Comparison of ENCODE assay signal across 7 mouse cellular contexts in genomic region chr7:35386525-35386952, GRCm38 (mm10). TPM values are rescaled to one million over a fixed set of nuclear protein-coding genes. Genes with fewer than 3 reads are reported as not detected.
DNase-seq lines count a peak whose midpoint lies in the region; ATAC-seq lines count a peak whose summit lies in the region.

No protein-coding gene starts in this region.

- no peak overlapping the region for H3K9ac ChIP-seq in heart, embryonic 11.5 days (ENCODE audit: low read depth, low read length)
- no peak overlapping the region for H3K9ac ChIP-seq in liver, embryonic 16.5 days (ENCODE audit: low read depth, low read length)

- H3K4me2 ChIP-seq in heart, embryonic 11.5 days, result no peak overlapping the region
- no peak overlapping the region for H3K4me2 ChIP-seq in liver, embryonic 16.5 days (ENCODE audit: low read depth, low read length)

- H3K36me3 ChIP-seq in heart, embryonic 11.5 days (ENCODE audit: control insufficient read depth, insufficient read depth, low read length), result no peaks in the 10 kb centered on the region
- peaks cover under 1% of the 10 kb centered on the region for H3K36me3 ChIP-seq in liver, embryonic 16.5 days (ENCODE audit: control insufficient read depth, insufficient read depth)

- H3K9me3 ChIP-seq in heart, embryonic 11.5 days (replicated peaks; ENCODE audit: control insufficient read depth, low read length), result no peaks in the 10 kb centered on the region
- no peaks in the 10 kb centered on the region for H3K9me3 ChIP-seq in liver, embryonic 16.5 days (replicated peaks; ENCODE audit: control insufficient read depth, low read length)

- H3K27me3 ChIP-seq in heart, embryonic 11.5 days (ENCODE audit: control insufficient read depth, insufficient read depth, low read length), result no peaks in the 10 kb centered on the region
- no peaks in the 10 kb centered on the region for H3K27me3 ChIP-seq in liver, embryonic 16.5 days (ENCODE audit: control insufficient read depth, insufficient read depth, low read depth, low read length)

- WGBS in heart, embryonic 11.5 days (ENCODE audit: insufficient replicate concordance), result 46% methylated on average over 6 of the region's 6 CpGs
- 46% methylated on average over 6 of the region's 6 CpGs for WGBS in liver, embryonic 16.5 days (ENCODE audit: insufficient replicate concordance)

- H3K4me3 ChIP-seq in heart, embryonic 11.5 days (ENCODE audit: low read depth, low read length), result no peak overlapping the region
- H3K4me3 ChIP-seq in liver, embryonic 16.5 days (ENCODE audit: low read depth, low read length), result no peak overlapping the region

- ATAC-seq in heart, embryonic 11.5 days (replicated peaks; ENCODE audit: insufficient number of reproducible peaks, low FRiP score, low TSS enrichment), result peak; percentile 53; the same call in 1 of the 2 replicates
- peak; percentile 63 for ATAC-seq in liver, embryonic 16.5 days (ENCODE audit: low read depth)

- H3K4me1 ChIP-seq in heart, embryonic 11.5 days (ENCODE audit: control insufficient read depth, insufficient read depth, low read length), result peaks cover 7% of the 10 kb centered on the region; the same call in 1 of the 2 replicates
- no peaks in the 10 kb centered on the region for H3K4me1 ChIP-seq in liver, embryonic 16.5 days (ENCODE audit: control insufficient read depth, low read depth, low read length)

- peak; percentile 32 for DNase-seq in urinary bladder, postnatal 14 days (ENCODE audit: low spot score)
- no peak for DNase-seq in urinary bladder, postnatal 4 days (ENCODE audit: low spot score in 2 of 2)
- DNase-seq in spleen, postnatal 36 days (ENCODE audit: low spot score in 2 of 2), result no peak
- no peak for DNase-seq in layer of hippocampus, adult 8-10 months (ENCODE audit: low spot score in 2 of 2)
- DNase-seq in ovary, postnatal 10 days (ENCODE audit: low spot score), result no peak

- no peak overlapping the region for H3K27ac ChIP-seq in heart, embryonic 11.5 days (ENCODE audit: low read depth, low read length)
- H3K27ac ChIP-seq in liver, embryonic 16.5 days (ENCODE audit: low read length), result no peak overlapping the region

RNA-seq across cellular contexts. Expression of gene Faap24, which starts 10.1 kb away (rescaled TPM):
- 15.2 and 16.2 TPM in 2 replicates for polyA plus RNA-seq in heart, embryonic 11.5 days (2014; fragmentation: Nextera tagmentation; extraction: Ambion mirVana)
- 15.0 and 17.1 TPM in 2 replicates for polyA plus RNA-seq in liver, embryonic 16.5 days (2015; fragmentation: Nextera tagmentation; extraction: Ambion mirVana)
- 1 to 10 TPM; 4.0 to 5.9 (median 5.6) TPM for total RNA-seq in layer of hippocampus, adult 8-10 months (2022)

RNA-seq across cellular contexts. Expression of gene Cep89, which starts 10.3 kb away (rescaled TPM):
- 32.2 and 33.3 TPM in 2 replicates for polyA plus RNA-seq in heart, embryonic 11.5 days (2014; fragmentation: Nextera tagmentation; extraction: Ambion mirVana)
- polyA plus RNA-seq in liver, embryonic 16.5 days (2015; fragmentation: Nextera tagmentation; extraction: Ambion mirVana), result 17.7 and 18.6 TPM in 2 replicates
- 10 to 100 TPM; 14.4 to 31.0 (median 19.2) TPM for total RNA-seq in layer of hippocampus, adult 8-10 months (2022)

RNA-seq across cellular contexts. Expression of gene Rhpn2, which starts 52.6 kb away (rescaled TPM):
- 8.3 and 8.5 TPM in 2 replicates for polyA plus RNA-seq in heart, embryonic 11.5 days (2014; fragmentation: Nextera tagmentation; extraction: Ambion mirVana)
- polyA plus RNA-seq in liver, embryonic 16.5 days (2015; fragmentation: Nextera tagmentation; extraction: Ambion mirVana), result 5.6 and 7.1 TPM in 2 replicates
- total RNA-seq in layer of hippocampus, adult 8-10 months (2022), result 1 to 10 TPM; 6.2 to 7.6 (median 7.3) TPM
